Mouse (Mus musculus): ENCODE data around the gene Rpl32.

- TF ChIP-seq CTCF (conservative IDR thresholded peaks at IDR 0.05; ENCODE audit: low read length) = no peak
- TF ChIP-seq POU5F1 (IDR thresholded peaks at IDR 0.05; ENCODE audit: borderline replicate concordance, low read length) = no peak
- no peak for TF ChIP-seq NANOG (IDR thresholded peaks at IDR 0.05; ENCODE audit: borderline replicate concordance, low read length)
Observed at GRCm38 (mm10) chr6:115760982-115761381, 47.6 kb downstream of the Rpl32 start.
